Mouse (Mus musculus) CH12.LX (cell line): Measurements from ENCODE around the gene Iba57.

Experiments used
- E2F4 ChIP-seq: IDR thresholded peaks from 2 replicates; pipeline ENCODE4 v1.6.1; 2011; ENCODE audit warnings: low read depth, low read length, improper control_type of control experiment; ENCODE audit not compliant: insufficient replicate concordance
- RAD21 ChIP-seq: IDR thresholded peaks from 2 replicates; pipeline ENCODE4 v1.6.1; 2011; ENCODE audit warnings: low read depth, mild to moderate bottlenecking, low read length, improper control_type of control experiment, moderate library complexity

DNA sequence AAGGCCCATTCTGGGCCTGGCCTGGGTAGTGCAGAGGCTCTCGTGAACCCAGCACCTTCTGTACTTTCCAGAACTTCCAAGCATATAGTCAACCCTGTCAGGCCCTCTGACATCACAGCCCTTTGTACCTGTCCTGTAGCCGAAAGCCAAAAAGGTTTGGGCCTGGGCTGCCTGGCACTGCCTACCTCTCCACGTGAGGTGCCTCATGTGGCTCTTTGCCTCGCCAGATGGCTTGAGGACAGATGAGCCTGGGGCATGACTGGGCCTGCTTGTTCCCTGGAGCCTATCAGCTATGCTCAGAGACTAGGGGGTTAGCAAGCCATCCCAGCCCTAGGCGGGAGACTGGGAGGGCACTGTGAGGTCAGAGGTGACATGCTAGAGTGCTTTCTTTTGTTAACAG is 22.0 kb upstream of the Iba57 start:
- TF ChIP-seq E2F4 (no peak), RAD21 (no peak)
